Mouse (Mus musculus) forebrain, embryonic 11.5 days (tissue): Measurements from ENCODE around the gene S100b. TPM values are rescaled to one million over a fixed set of nuclear protein-coding genes. Genes with fewer than 3 reads are reported as not detected.

Experiments
- ATAC-seq: fragments of 200-750 bp; cut with Nextera tagmentation; replicated peaks from 2 replicates; pipeline ENCODE4 v1.8.0; 2017; ENCODE audit warnings: moderate TSS enrichment; ENCODE audit not compliant: low FRiP score
- DNase-seq: peaks from one replicate; pipeline ENCODE4 v3.0.0-alpha.2; 2017; ENCODE audit warnings: low spot score
- H3K27ac ChIP-seq: fragments of 300-500 bp; sonication (generic); 2 replicates; pipeline ENCODE4 v1.5.1; 2014; ENCODE audit warnings: low read depth, low read length
- H3K27me3 ChIP-seq: fragments of 300-500 bp; sonication (generic); 2 replicates; pipeline ENCODE4 v1.6.1; 2014; ENCODE audit warnings: mild to moderate bottlenecking, low read length, mixed read lengths; ENCODE audit not compliant: control insufficient read depth, insufficient read depth
- H3K36me3 ChIP-seq: fragments of 300-500 bp; sonication (generic); 2 replicates; pipeline ENCODE4 v1.6.1; 2014; ENCODE audit warnings: mild to moderate bottlenecking, low read length, moderate library complexity, mixed read lengths; ENCODE audit not compliant: control insufficient read depth, insufficient read depth
- H3K4me1 ChIP-seq: fragments of 300-500 bp; sonication (generic); replicated peaks from 2 replicates; pipeline ENCODE4 v1.6.1; 2014; ENCODE audit warnings: low read length, mixed read lengths; ENCODE audit not compliant: control insufficient read depth, insufficient read depth
- H3K4me2 ChIP-seq: fragments of 300-500 bp; sonication (generic); 2 replicates; pipeline ENCODE4 v1.6.1; 2014; ENCODE audit warnings: low read depth, mild to moderate bottlenecking, low read length, moderate library complexity, mixed read lengths; ENCODE audit not compliant: severe bottlenecking
- H3K4me3 ChIP-seq: fragments of 300-500 bp; sonication (generic); 2 replicates; pipeline ENCODE4 v1.5.1; 2014; ENCODE audit warnings: low read depth, low read length
- H3K9ac ChIP-seq: fragments of 300-500 bp; sonication (generic); 2 replicates; pipeline ENCODE4 v1.6.1; 2014; ENCODE audit warnings: low read length
- H3K9me3 ChIP-seq: fragments of 300-500 bp; sonication (generic); 2 replicates; pipeline ENCODE4 v1.6.1; 2016; ENCODE audit warnings: low read length, mixed read lengths; ENCODE audit not compliant: control insufficient read depth
- WGBS: fragments of 180-500 bp; shearing (Covaris S2); extraction: QIAGEN DNeasy Blood & Tissue Kit; methylation state at CpG from one replicate; pipeline ENCODE4 v1.1.7; 2014; 5-methylcytosine and 5-hydroxymethylcytosine counted together
- polyA plus RNA-seq: library from polyadenylated mRNA; unstranded; fragments of >200 nt; fragmentation: Nextera tagmentation; extraction: Ambion mirVana; gene quantifications from 2 replicates; pipeline ENCODE4 v1.2.1, GENCODE M21; 2014

The S100b gene
- polyA plus RNA-seq, 1 experiment from 2014 or later: 0.12 TPM

DNA sequence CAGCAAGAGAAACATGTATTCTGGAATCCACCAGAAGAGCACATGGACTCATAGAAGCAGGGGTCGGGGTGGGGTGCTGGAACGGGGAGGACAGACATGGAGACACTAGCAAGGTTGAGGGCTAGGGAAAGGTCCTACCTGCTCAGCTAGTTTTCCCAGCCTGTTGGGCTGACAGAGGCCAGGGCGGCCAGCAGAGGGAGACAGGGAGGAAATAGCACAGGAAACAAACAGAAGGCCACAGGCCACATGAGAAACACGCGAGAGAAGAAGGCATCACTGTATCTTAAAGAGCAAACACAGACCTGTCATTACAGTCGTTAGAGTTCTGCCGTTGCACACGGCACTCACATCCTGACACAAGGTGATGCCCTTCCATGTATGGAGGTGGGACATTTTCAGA is 17.6 kb downstream of the S100b start:
- Histone ChIP-seq H3K27ac (no peak overlapping the region), H3K4me1 (no peaks in the 10 kb centered on the region), H3K4me3 (no peak overlapping the region), H3K4me2 (no peak overlapping the region), H3K9me3 (no peaks in the 10 kb centered on the region), H3K9ac (no peak overlapping the region), H3K27me3 (no peaks in the 10 kb centered on the region), H3K36me3 (no peaks in the 10 kb centered on the region; the same call in 1 of the 2 replicates)
- DNase-seq (no peak), ATAC-seq (no peak)
- 60% methylated on average over 8 of the region's 8 CpGs for WGBS

DNA sequence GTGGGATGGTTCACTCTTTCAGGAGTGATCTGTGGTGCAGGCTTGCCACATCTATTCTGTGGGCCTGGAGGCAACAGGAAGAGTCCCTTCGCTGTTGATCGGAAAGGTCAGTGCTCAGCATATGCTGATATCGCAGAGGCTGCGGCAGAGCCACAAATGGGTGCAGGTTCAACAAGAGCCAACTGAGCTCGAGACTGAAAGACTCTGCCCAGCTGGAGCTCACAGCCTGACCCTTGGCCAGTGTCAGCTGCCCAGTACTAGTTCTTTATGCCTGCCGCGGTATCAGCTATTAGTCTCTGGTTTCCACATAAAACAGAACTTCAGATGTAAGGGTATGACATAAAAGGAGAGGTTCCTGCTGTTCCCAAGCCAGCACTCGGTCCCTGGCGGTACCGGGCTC is 21.6 kb downstream of the S100b start:
- WGBS: 84% methylated on average over 10 of the region's 10 CpGs
- no peak for ATAC-seq

DNA sequence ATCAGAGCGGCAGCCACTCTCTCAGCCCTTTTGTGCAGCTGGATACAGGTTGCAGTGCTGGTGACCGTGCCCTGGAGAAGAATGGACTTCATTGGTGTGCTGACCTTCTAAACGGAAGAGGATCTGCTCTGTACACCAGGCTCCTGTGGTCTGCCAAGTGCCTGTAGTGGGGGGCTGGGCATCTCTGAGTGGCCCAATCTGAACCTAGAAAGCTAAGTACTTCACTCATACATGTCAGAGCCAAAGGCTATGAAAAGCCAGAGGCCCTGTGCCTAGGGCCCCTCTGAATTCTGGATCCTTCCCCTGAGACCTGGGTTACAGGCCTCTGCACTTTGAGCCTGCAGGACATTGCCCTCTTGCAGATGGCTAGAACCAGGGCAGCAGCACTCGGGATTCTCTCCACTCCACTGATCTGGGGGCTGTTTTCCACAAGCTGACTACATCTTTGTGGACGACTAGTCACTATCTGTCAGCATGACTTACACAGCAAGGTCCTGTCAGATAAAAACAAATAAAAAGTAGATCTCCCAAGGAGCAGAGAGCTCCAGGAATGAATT is 25.0 kb downstream of the S100b start:
- Histone ChIP-seq H3K36me3 (no peaks in the 10 kb centered on the region; the same call in 1 of the 2 replicates), H3K27me3 (no peaks in the 10 kb centered on the region), H3K4me2 (no peak overlapping the region), H3K27ac (no peak overlapping the region), H3K9ac (no peak overlapping the region), H3K4me1 (no peaks in the 10 kb centered on the region), H3K4me3 (no peak overlapping the region), H3K9me3 (no peaks in the 10 kb centered on the region)
- DNase-seq (no peak), ATAC-seq (no peak)
- WGBS: 71% methylated on average over 5 of the region's 5 CpGs

More for the DNA sequence above, 21.6 kb downstream of the S100b start:
- no peak overlapping the region for H3K4me2 ChIP-seq
- no peaks in the 10 kb centered on the region for H3K4me1 ChIP-seq
- no peak for DNase-seq
- no peaks in the 10 kb centered on the region for H3K9me3 ChIP-seq
- no peaks in the 10 kb centered on the region; the same call in 1 of the 2 replicates for H3K36me3 ChIP-seq
- H3K4me3 ChIP-seq: no peak overlapping the region
- no peak overlapping the region for H3K9ac ChIP-seq
- no peaks in the 10 kb centered on the region for H3K27me3 ChIP-seq
- no peak overlapping the region for H3K27ac ChIP-seq

DNA sequence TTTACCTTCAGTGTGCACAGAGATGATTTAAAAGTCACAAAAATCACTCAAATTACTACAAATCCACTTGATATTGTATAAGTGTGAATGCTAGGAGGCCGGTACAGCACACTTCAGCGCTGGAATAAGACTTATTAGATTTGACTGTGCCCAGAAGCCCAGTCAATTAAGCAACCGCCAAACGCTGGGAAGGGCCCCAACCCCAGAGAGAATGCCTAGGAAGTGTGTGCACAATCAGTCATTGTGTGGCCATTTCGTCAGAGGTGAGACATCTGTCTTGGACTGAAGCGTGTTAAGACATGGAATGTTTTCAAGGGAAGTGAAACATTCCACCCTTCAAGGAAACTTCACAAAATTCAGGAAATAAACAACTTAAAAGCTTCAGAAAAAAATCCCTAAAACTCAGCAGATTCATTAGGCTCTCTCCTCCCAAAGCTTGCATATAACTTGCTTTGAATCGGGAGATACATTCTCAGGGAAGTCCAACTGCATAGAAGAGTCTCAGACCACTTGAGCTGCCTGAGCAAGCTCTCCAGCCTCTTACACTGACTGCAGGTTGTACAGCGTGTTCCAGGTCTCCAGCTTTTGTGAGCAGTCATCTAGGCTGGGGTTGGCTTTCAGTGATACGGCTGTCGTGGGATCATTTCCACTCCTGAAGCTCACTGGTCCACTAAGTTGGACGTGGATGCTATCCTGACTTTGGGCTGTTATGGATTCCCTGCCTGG is 34.8 kb downstream of the S100b start:
- Histone ChIP-seq H3K4me3 (no peak overlapping the region), H3K4me1 (no peaks in the 10 kb centered on the region), H3K9me3 (no peaks in the 10 kb centered on the region), H3K27ac (no peak overlapping the region), H3K36me3 (no peaks in the 10 kb centered on the region; the same call in 1 of the 2 replicates), H3K4me2 (no peak overlapping the region), H3K9ac (no peak overlapping the region), H3K27me3 (no peaks in the 10 kb centered on the region)
- 78% methylated on average over 11 of the region's 11 CpGs for WGBS
- ATAC-seq: no peak
- DNase-seq: no peak

DNA sequence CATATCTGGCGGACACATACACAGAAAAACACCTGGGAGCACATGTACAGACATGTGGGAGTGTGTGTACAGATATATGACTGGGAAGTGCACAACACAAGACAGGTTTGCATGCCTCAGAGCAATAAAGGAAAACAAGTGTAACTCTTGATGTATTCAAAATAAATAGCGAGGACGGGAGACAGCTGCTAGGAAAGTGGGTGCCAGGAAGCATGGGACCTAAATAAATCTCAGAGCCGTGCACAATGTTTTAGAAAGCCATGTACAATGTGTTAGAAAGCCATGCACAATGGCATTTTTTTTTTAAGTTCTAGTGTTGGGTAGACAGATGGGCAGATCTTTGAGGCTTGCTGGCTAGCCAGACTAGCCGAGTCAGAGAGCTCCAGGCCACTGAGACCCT is 35.4 kb downstream of the S100b start:
- Histone ChIP-seq H3K4me1 (no peaks in the 10 kb centered on the region), H3K27me3 (no peaks in the 10 kb centered on the region), H3K9ac (no peak overlapping the region), H3K9me3 (no peaks in the 10 kb centered on the region), H3K4me2 (no peak overlapping the region), H3K4me3 (no peak overlapping the region), H3K36me3 (no peaks in the 10 kb centered on the region; the same call in 1 of the 2 replicates), H3K27ac (no peak overlapping the region)
- ATAC-seq (no peak), DNase-seq (no peak)
- WGBS: 91% methylated on average over 5 of the region's 5 CpGs

DNA sequence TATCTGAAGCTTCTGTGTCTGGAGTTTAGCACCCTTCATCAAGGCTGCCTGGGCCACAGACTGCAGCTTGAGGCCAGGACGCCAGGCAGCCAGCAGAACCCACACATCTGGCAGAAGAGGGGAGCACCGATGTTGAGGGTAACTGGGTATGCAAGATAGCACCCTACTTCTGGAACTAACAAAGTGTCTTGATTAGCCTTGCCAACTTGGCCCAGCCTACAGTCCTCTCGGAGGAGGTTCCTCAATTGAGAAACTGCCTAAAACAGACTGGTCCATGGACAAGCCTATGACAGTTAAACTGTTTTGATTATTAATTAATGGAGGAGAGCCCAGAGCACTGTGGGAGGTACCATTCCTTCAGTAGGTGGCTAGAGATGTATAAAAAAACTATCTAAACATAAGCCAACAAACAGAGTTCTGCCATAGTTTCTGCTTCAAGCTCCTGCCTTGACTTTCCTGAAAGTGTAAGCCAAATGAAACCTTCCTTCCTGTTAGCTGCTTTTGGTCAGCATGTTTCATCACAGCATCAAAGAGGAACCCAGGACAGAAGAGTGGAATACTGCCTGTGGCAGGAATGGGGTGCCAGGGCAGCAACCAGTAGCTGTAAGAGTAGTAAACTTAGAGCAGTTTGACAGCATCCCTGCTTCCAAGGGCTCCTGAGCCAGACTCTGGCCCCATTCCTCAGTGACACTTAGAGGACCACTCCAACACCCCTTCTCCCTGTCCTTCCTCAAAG is 36.5 kb downstream of the S100b start:
- H3K9ac ChIP-seq: no peak overlapping the region
- H3K36me3 ChIP-seq: no peaks in the 10 kb centered on the region; the same call in 1 of the 2 replicates
- WGBS: 95% methylated on average over 3 of the region's 3 CpGs
- no peak overlapping the region for H3K4me2 ChIP-seq
- H3K27ac ChIP-seq: no peak overlapping the region
- no peaks in the 10 kb centered on the region for H3K9me3 ChIP-seq
- ATAC-seq (no peak), DNase-seq (no peak)
- no peak overlapping the region for H3K4me3 ChIP-seq
- no peaks in the 10 kb centered on the region for H3K27me3 ChIP-seq
- no peaks in the 10 kb centered on the region for H3K4me1 ChIP-seq

DNA sequence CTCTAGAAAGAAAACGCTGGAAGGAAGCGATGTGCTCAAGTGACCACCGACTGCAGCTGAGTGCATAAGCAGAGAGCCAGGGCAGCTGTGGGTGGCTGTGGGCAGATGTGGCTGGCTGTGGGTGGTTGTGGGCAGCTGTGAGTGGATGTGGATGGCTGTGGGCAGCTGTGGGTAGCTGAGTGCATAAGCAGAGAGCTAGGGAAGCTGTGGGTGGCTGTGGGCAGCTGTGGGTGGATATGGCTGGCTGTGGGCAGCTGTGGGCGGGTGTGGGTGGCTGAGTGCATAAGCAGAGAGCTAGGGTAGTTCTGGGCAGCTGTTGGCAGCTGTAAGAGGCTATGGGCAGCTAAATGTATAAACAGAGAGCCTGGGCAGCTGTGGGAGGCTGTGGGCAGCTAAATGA is 39.6 kb downstream of the S100b start:
- WGBS: 92% methylated on average over 4 of the region's 4 CpGs
- DNase-seq (no peak), ATAC-seq (no peak)
- H3K4me1 ChIP-seq: no peaks in the 10 kb centered on the region
- no peaks in the 10 kb centered on the region; the same call in 1 of the 2 replicates for H3K36me3 ChIP-seq
- no peak overlapping the region for H3K4me2 ChIP-seq
- no peak overlapping the region for H3K27ac ChIP-seq
- no peak overlapping the region for H3K4me3 ChIP-seq
- no peak overlapping the region for H3K9ac ChIP-seq
- no peaks in the 10 kb centered on the region for H3K27me3 ChIP-seq
- H3K9me3 ChIP-seq: no peaks in the 10 kb centered on the region

DNA sequence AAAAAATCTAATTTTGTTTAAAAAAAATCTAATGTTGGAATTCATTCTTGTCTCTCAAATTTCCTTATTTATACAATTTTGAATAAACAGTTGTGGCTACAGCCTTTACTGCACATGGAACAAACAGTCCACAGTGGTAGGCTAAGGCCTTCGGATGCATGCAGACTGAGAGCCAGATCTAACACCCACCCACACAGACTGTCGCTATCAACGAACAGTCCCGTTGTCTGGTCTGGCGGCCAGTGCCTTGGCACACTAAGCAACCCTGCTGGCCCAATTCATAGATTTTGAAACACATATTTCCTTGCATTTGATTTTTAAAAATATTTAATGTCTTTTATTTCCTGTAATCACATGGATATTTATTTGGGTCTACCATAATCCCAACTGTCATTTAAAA is 46.5 kb downstream of the S100b start:
- no peak overlapping the region for H3K27ac ChIP-seq
- no peak for DNase-seq

More for the DNA sequence above, 46.5 kb downstream of the S100b start:
- Histone ChIP-seq H3K4me1 (no peaks in the 10 kb centered on the region), H3K9ac (no peak overlapping the region), H3K9me3 (no peaks in the 10 kb centered on the region), H3K4me2 (no peak overlapping the region), H3K4me3 (no peak overlapping the region), H3K36me3 (peaks cover 3% of the 10 kb centered on the region; the same call in 1 of the 2 replicates), H3K27me3 (no peaks in the 10 kb centered on the region)
- no peak for ATAC-seq
- 94% methylated on average over 5 of the region's 5 CpGs for WGBS
